Mouse (Mus musculus) heart, postnatal 0 days (tissue): ENCODE results near the gene Prnd. TPM values are rescaled to one million over a fixed set of nuclear protein-coding genes. Genes with fewer than 3 reads are reported as not detected.

Source experiments
- ATAC-seq: fragments of 200-750 bp; cut with Nextera tagmentation; 2 replicates; pipeline ENCODE4 v1.8.0; 2017; ENCODE audit warnings: low read depth, moderate number of reproducible peaks, moderate library complexity; ENCODE audit not compliant: insufficient read depth
- DNase-seq: peaks from one replicate; pipeline ENCODE4 v3.0.0-alpha.2; 2016; ENCODE audit warnings: low spot score
- H3K27ac ChIP-seq: fragments of 300-500 bp; sonication (generic); 2 replicates; pipeline ENCODE4 v1.5.1; 2014; ENCODE audit warnings: low read depth, mild to moderate bottlenecking
- H3K27me3 ChIP-seq: fragments of 300-500 bp; sonication (generic); 2 replicates; pipeline ENCODE4 v1.6.1; 2014; ENCODE audit warnings: low read length, mixed read lengths; ENCODE audit not compliant: control insufficient read depth, insufficient read depth
- H3K36me3 ChIP-seq: fragments of 300-500 bp; sonication (generic); replicated peaks from 2 replicates; pipeline ENCODE4 v1.6.1; 2014; ENCODE audit warnings: low read length, mixed read lengths; ENCODE audit not compliant: control insufficient read depth, insufficient read depth
- H3K4me1 ChIP-seq: fragments of 300-500 bp; sonication (generic); 2 replicates; pipeline ENCODE4 v1.6.1; 2014; ENCODE audit warnings: antibody characterized with exemption; ENCODE audit not compliant: control insufficient read depth, insufficient read depth
- H3K4me2 ChIP-seq: fragments of 300-500 bp; sonication (generic); 2 replicates; pipeline ENCODE4 v1.6.1; 2014; ENCODE audit warnings: low read depth, mild to moderate bottlenecking, low read length, moderate library complexity
- H3K4me3 ChIP-seq: fragments of 300-500 bp; sonication (generic); 2 replicates; pipeline ENCODE4 v1.5.1; 2014; ENCODE audit warnings: low read depth, low read length
- H3K9ac ChIP-seq: fragments of 300-500 bp; sonication (generic); replicated peaks from 2 replicates; pipeline ENCODE4 v1.6.1; 2014; ENCODE audit warnings: low read depth, low read length, mixed read lengths
- H3K9me3 ChIP-seq: fragments of 300-500 bp; sonication (generic); replicated peaks from 2 replicates; pipeline ENCODE4 v1.6.1; 2016; ENCODE audit warnings: low read length; ENCODE audit not compliant: control insufficient read depth
- CTCF ChIP-seq: IDR thresholded peaks from 2 replicates; pipeline ENCODE4 v1.5.1; 2016; ENCODE audit warnings: antibody characterized with exemption, control low read depth, low read depth
- EP300 ChIP-seq: IDR thresholded peaks from 2 replicates; pipeline ENCODE4 v1.6.1; 2016; ENCODE audit warnings: antibody characterized with exemption, low read depth
- WGBS: fragments of 180-500 bp; shearing (Covaris S2); extraction: QIAGEN DNeasy Blood & Tissue Kit; methylation state at CpG from one replicate; pipeline ENCODE4 v1.1.7; 2014; 5-methylcytosine and 5-hydroxymethylcytosine counted together
- polyA plus RNA-seq: library from polyadenylated mRNA; unstranded; fragments of >200 nt; fragmentation: Nextera tagmentation; extraction: Ambion mirVana; gene quantifications from 2 replicates; pipeline ENCODE4 v1.2.1, GENCODE M21; 2015
- total RNA-seq: library from RNA; depleted of rRNA; stranded (reverse); fragments of >200 nt; gene quantifications from 2 replicates; pipeline ENCODE4 v1.2.3, GENCODE M21; 2014; ENCODE audit warnings: low replicate concordance

The Prnd gene
- total and polyA plus RNA-seq, 2 experiments from 2014 or later, result 9.5 to 16.6 TPM

GRCm38 (mm10) chr2:131953711-131954110, 3.0 kb downstream of the Prnd start:
- peak overlapping the region; percentile 56 for H3K4me2 ChIP-seq

GRCm38 (mm10) chr2:131954835-131955234, 4.2 kb downstream of the Prnd start:
- H3K27ac ChIP-seq, result peak overlapping the region; percentile 65
- peak overlapping the region; percentile 62 for H3K4me2 ChIP-seq
- H3K4me3 ChIP-seq, result peak overlapping the region; percentile 36
- peaks cover 32% of the 10 kb centered on the region for H3K4me1 ChIP-seq
- DNase-seq, result peak; percentile 83
- 23% methylated on average over 9 of the region's 9 CpGs for WGBS
- ATAC-seq, result peak; percentile 88
- no peak overlapping the region for H3K9ac ChIP-seq
- TF ChIP-seq EP300, result peak; percentile 26; the same call in 1 of the 2 replicates
- no peak for TF ChIP-seq CTCF
- no peaks in the 10 kb centered on the region for H3K27me3 ChIP-seq
- H3K36me3 ChIP-seq, result no peaks in the 10 kb centered on the region
- H3K9me3 ChIP-seq, result no peaks in the 10 kb centered on the region

More at GRCm38 (mm10) chr2:131953711-131954110, 3.0 kb downstream of the Prnd start:
- TF ChIP-seq EP300, result no peak
- TF ChIP-seq CTCF, result no peak
- H3K9ac ChIP-seq, result no peak overlapping the region
- H3K27ac ChIP-seq, result no peak overlapping the region
- DNase-seq, result no peak
- ATAC-seq, result no peak
- no peaks in the 10 kb centered on the region for H3K36me3 ChIP-seq
- no peaks in the 10 kb centered on the region for H3K9me3 ChIP-seq
- WGBS, result 89% methylated on average over 4 of the region's 4 CpGs
- H3K4me1 ChIP-seq, result peaks cover 32% of the 10 kb centered on the region
- no peaks in the 10 kb centered on the region for H3K27me3 ChIP-seq
- peak overlapping the region; percentile 27 for H3K4me3 ChIP-seq

GRCm38 (mm10) chr2:131955264-131955663, 4.6 kb downstream of the Prnd start:
- Histone ChIP-seq H3K27me3 (no peaks in the 10 kb centered on the region), H3K9me3 (no peaks in the 10 kb centered on the region), H3K36me3 (no peaks in the 10 kb centered on the region), H3K4me1 (peaks cover 32% of the 10 kb centered on the region), H3K9ac (no peak overlapping the region), H3K4me3 (peak overlapping the region; percentile 36), H3K27ac (peak overlapping the region; percentile 65), H3K4me2 (peak overlapping the region; percentile 62)
- TF ChIP-seq EP300, result no peak
- TF ChIP-seq CTCF, result no peak
- WGBS, result 5% methylated on average over 17 of the region's 17 CpGs
- ATAC-seq (peak; percentile 58), DNase-seq (peak; percentile 59)

- no peaks in the 10 kb centered on the region for H3K27me3 ChIP-seq
- H3K4me2 ChIP-seq, result no peak overlapping the region
- no peaks in the 10 kb centered on the region for H3K9me3 ChIP-seq
- H3K4me3 ChIP-seq, result no peak overlapping the region
- H3K27ac ChIP-seq, result no peak overlapping the region
- H3K9ac ChIP-seq, result no peak overlapping the region
- H3K36me3 ChIP-seq, result no peaks in the 10 kb centered on the region
- DNase-seq (no peak), ATAC-seq (no peak)
- WGBS, result 69% methylated on average over 7 of the region's 7 CpGs
- TF ChIP-seq EP300 (no peak), CTCF (no peak)
- peaks cover 29% of the 10 kb centered on the region for H3K4me1 ChIP-seq
These were observed 5.9 kb downstream of the Prnd start for GRCm38 (mm10) chr2:131956336-131957256.

GRCm38 (mm10) chr2:131957731-131958222, 7.1 kb downstream of the Prnd start:
- Histone ChIP-seq H3K27me3 (no peaks in the 10 kb centered on the region), H3K9me3 (no peaks in the 10 kb centered on the region), H3K4me1 (peaks cover 24% of the 10 kb centered on the region), H3K4me3 (no peak overlapping the region), H3K36me3 (no peaks in the 10 kb centered on the region), H3K9ac (no peak overlapping the region), H3K4me2 (no peak overlapping the region), H3K27ac (no peak overlapping the region)
- no peak for TF ChIP-seq CTCF
- peak; percentile 73; the same call in 1 of the 2 replicates for TF ChIP-seq EP300
- DNase-seq (no peak), ATAC-seq (no peak; the same call in 1 of the 2 replicates)
- WGBS, result 38% methylated on average over 9 of the region's 9 CpGs
